ENCODE assay signal across 8 mouse cellular contexts in the genomic region with DNA sequence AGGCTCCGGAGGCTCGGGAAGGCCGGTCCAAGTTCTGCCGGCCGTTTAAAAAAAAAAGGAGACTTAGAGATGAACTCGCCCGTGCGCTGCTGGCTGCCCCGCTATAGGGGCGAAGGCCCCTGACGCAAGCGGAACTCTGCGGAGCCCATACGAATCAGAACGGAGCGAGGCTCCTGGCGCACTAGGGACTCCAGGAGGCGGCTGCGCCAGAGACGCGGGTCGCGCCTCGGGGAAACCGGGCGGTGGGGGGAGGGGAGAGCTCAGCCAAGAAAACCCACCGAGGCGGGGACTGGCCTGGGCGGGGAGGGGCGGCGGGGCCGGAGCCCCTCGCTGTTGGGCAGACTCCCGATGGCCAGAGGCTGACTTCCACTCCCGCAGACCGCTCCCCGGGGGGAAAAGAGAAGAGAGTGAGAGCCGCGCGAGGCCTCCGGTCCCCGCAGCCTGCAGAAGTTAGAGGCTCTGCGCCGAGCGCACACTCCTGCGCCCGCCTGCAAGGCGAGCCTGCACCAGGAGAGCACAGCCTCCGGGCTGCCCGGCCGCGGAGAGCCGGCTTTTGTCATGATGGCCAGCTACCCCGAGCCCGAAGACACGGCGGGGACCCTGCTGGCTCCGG. TPM values are rescaled to one million over a fixed set of nuclear protein-coding genes. Genes with fewer than 3 reads are reported as not detected.
DNase-seq lines count a peak whose midpoint lies in the region; ATAC-seq and TF ChIP-seq lines count a peak whose summit lies in the region.

A gene (plus strand): TSS at position 186 of the 613 bp plus-strand sequence.

- intact Hi-C loops in left cerebral cortex, adult 2 months (cut with DNase I), result loop anchor here (5.0 kb wide), 1 partner anchor 917 kb away; no protein-coding TSS in a partner anchor

- ATAC-seq in heart, embryonic 16.5 days (replicated peaks; ENCODE audit: extremely low read depth, insufficient read depth, low FRiP score), result no peak
- no peak for ATAC-seq in liver, embryonic 11.5 days (replicated peaks; ENCODE audit: low FRiP score)
- ATAC-seq in monocyte, adult 5-6 weeks (replicated peaks; ENCODE audit: insufficient number of reproducible peaks, low FRiP score, low TSS enrichment, poor library complexity, severe bottlenecking), result no peak
- no peak for ATAC-seq in erythroblast, adult 5-6 weeks (replicated peaks; ENCODE audit: low FRiP score, poor library complexity, severe bottlenecking)

- DNase-seq in left cerebral cortex, adult 2 months (ENCODE audit: extremely low spot score in 1 of 2, low spot score in 2 of 2), result no peak
- DNase-seq in left cerebral cortex, adult 8-10 months (ENCODE audit: low spot score in 2 of 2), result no peak
- DNase-seq in embryo, embryonic 10.5 days (ENCODE audit: low spot score), result peak; percentile 74
- peak; percentile 57 for DNase-seq in liver, embryonic 11.5 days (ENCODE audit: low spot score)
- peak; percentile 61 for DNase-seq in retina, postnatal 1 day

- peaks cover 85% of the 10 kb centered on the region for H3K27me3 ChIP-seq in heart, embryonic 16.5 days (ENCODE audit: control insufficient read depth, insufficient read depth, low read length)
- H3K27me3 ChIP-seq in liver, embryonic 11.5 days (replicated peaks; ENCODE audit: control insufficient read depth, insufficient read depth, low read length), result peaks cover 100% of the 10 kb centered on the region

- TF ChIP-seq CTCF in left cerebral cortex, adult 2 months (IDR thresholded peaks at IDR 0.05), result no peak

- H3K4me2 ChIP-seq in heart, embryonic 16.5 days (ENCODE audit: low read depth, low read length), result peak within 1 kb of the TSS; percentile 83
- H3K4me2 ChIP-seq in liver, embryonic 11.5 days, result peak within 1 kb of the TSS; percentile 68

- H3K36me3 ChIP-seq in heart, embryonic 16.5 days (ENCODE audit: control insufficient read depth, insufficient read depth), result no peaks in the 10 kb centered on the region
- H3K36me3 ChIP-seq in liver, embryonic 11.5 days (ENCODE audit: control insufficient read depth, insufficient read depth, low read length), result no peaks in the 10 kb centered on the region

- H3K27ac ChIP-seq in left cerebral cortex, adult 2 months, result peak within 1 kb of the TSS; percentile 28; the same call in 1 of the 2 replicates
- H3K27ac ChIP-seq in heart, embryonic 16.5 days (ENCODE audit: low read length), result no peak within 1 kb of the TSS
- H3K27ac ChIP-seq in liver, embryonic 11.5 days (ENCODE audit: low read depth, low read length), result no peak within 1 kb of the TSS

- peak within 1 kb of the TSS; percentile 44 for H3K4me3 ChIP-seq in left cerebral cortex, adult 2 months
- H3K4me3 ChIP-seq in heart, embryonic 16.5 days (ENCODE audit: low read length), result peak within 1 kb of the TSS; percentile 53
- peak within 1 kb of the TSS; percentile 42 for H3K4me3 ChIP-seq in liver, embryonic 11.5 days (ENCODE audit: low read depth, low read length)

- H3K4me1 ChIP-seq in heart, embryonic 16.5 days (ENCODE audit: control insufficient read depth, insufficient read depth, low read length), result peaks cover 21% of the 10 kb centered on the region
- H3K4me1 ChIP-seq in liver, embryonic 11.5 days (replicated peaks; ENCODE audit: control insufficient read depth, insufficient read depth, low read length), result 0 out of 2 replicates have a peak, but pooled peaks cover 2% of the 10 kb centered on the region

- H3K9ac ChIP-seq in heart, embryonic 16.5 days (ENCODE audit: low read length), result 0 out of 2 replicates have a peak within 1 kb of the TSS, but pooled peaks have one; percentile 13
- no peak within 1 kb of the TSS for H3K9ac ChIP-seq in liver, embryonic 11.5 days (ENCODE audit: low read depth, low read length)

- WGBS in heart, embryonic 16.5 days, result under 1% methylated on average over 58 of the region's 58 CpGs
- 1% methylated on average over 58 of the region's 58 CpGs for WGBS in liver, embryonic 11.5 days

- H3K9me3 ChIP-seq in heart, embryonic 16.5 days (replicated peaks; ENCODE audit: control insufficient read depth, low read length), result no peaks in the 10 kb centered on the region
- H3K9me3 ChIP-seq in liver, embryonic 11.5 days (ENCODE audit: control insufficient read depth, low read length), result no peaks in the 10 kb centered on the region

RNA-seq across cellular contexts. Expression of the gene that starts here (rescaled TPM):
- total RNA-seq in left cerebral cortex, adult 2 months (2021), result under 1 TPM; 0.91 to 0.95 TPM
- total RNA-seq in left cerebral cortex, adult 8-10 months (2022), result 1 to 10 TPM in 1 of 4 experiments, under 1 TPM in 3; 0.72 to 1.1 (median 0.90) TPM
- 0.05 TPM in 1 of 2 replicates, not detected in the other for polyA plus RNA-seq in heart, embryonic 16.5 days (2015; fragmentation: Nextera tagmentation; extraction: Ambion mirVana)
- polyA plus RNA-seq in liver, embryonic 11.5 days (2014; fragmentation: Nextera tagmentation; extraction: Ambion mirVana), result not detected in 2 replicates
- total RNA-seq in monocyte, adult 5-6 weeks (2017), result not detected in 3 replicates
- not detected in 2 replicates for total RNA-seq in erythroblast, adult 5-6 weeks (2015; ENCODE audit: low replicate concordance)
- not detected in 2 replicates for total RNA-seq in erythroblast, adult 5-6 weeks (2017; ENCODE audit: low replicate concordance)

Comparison
In these comparisons a context has a peak if more than half of its experiments do, and no peak if none do; other contexts are left out.
1. Peak in DNase-seq, H3K4me3 ChIP-seq and H3K4me2 ChIP-seq in liver, embryonic 11.5 days; RNA of the gene not detected or under 1 TPM.
2. DNase-seq: peak in embryo, embryonic 10.5 days (single experiment) and retina, postnatal 1 day (single experiment); none in left cerebral cortex, adult 2 months (0 of 2) and left cerebral cortex, adult 8-10 months (0 of 2).
3. Peak in every context shown above with its lines, with median percentiles within 50 percentile points of each other: H3K4me3 ChIP-seq.